9 mouse cellular contexts compared by ENCODE assay signal in the genomic region with DNA sequence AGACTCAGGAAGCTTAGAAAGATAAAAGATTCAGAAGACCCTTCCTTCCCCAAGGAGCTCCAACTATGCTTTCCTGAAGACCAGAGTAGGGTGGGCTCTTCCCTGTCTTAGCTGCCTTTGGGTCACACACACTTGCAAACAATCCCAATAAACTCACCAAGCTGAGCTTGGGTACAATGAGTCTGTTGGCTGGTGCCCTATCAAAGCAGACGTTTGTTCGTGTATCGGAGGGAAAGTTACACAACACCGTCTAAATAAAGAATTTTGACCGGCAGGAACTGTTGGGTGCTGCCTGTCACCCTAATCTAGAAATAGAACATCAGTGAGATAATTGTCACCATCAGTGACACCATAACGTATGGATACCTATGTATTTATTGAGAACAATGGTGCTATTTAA. TPM values are rescaled to one million over a fixed set of nuclear protein-coding genes. Genes with fewer than 3 reads are reported as not detected.
DNase-seq lines count a peak whose midpoint lies in the region; ATAC-seq lines count a peak whose summit lies in the region.
"Had no signal": no experiment of that assay in that cellular context is flagged by ENCODE, and none has a peak within 500 bp of the region (broad histone marks: within the 10 kb centered on the region; RNA-seq: fewer than 3 reads in every experiment).

No protein-coding gene starts in this region.

- H3K4me1 ChIP-seq in heart, embryonic 12.5 days (replicated peaks), result peaks cover 13% of the 10 kb centered on the region
- peaks cover 13% of the 10 kb centered on the region for H3K4me1 ChIP-seq in midbrain, embryonic 10.5 days
- H3K4me1 ChIP-seq in midbrain, embryonic 14.5 days (ENCODE audit: control insufficient read depth, insufficient read depth, low read length), result 0 out of 2 replicates have a peak, but pooled peaks cover 5% of the 10 kb centered on the region
- H3K4me1 ChIP-seq in embryonic facial prominence, embryonic 13.5 days, result 0 out of 2 replicates have a peak, but pooled peaks cover 4% of the 10 kb centered on the region
- H3K4me1 ChIP-seq in liver, embryonic 15.5 days (replicated peaks), result peaks cover 16% of the 10 kb centered on the region

- 0 out of 2 replicates have a peak, but pooled peaks cover 1% of the 10 kb centered on the region for H3K9me3 ChIP-seq in heart, embryonic 12.5 days (replicated peaks)
- H3K9me3 ChIP-seq in midbrain, embryonic 10.5 days (replicated peaks), result no peaks in the 10 kb centered on the region
- H3K9me3 ChIP-seq in midbrain, embryonic 14.5 days (ENCODE audit: control insufficient read depth, low read length), result no peaks in the 10 kb centered on the region
- H3K9me3 ChIP-seq in embryonic facial prominence, embryonic 13.5 days, result no peaks in the 10 kb centered on the region
- H3K9me3 ChIP-seq in liver, embryonic 15.5 days (replicated peaks), result no peaks in the 10 kb centered on the region
- H3K9me3 ChIP-seq: megakaryocyte, embryonic 14.5 days had no signal

- no peak overlapping the region for H3K27ac ChIP-seq in heart, embryonic 12.5 days (ENCODE audit: poor library complexity, severe bottlenecking)
- no peak overlapping the region for H3K27ac ChIP-seq in midbrain, embryonic 10.5 days (replicated peaks)
- no peak overlapping the region for H3K27ac ChIP-seq in midbrain, embryonic 14.5 days (replicated peaks; ENCODE audit: low read depth, low read length)
- no peak overlapping the region for H3K27ac ChIP-seq in embryonic facial prominence, embryonic 13.5 days
- H3K27ac ChIP-seq in liver, embryonic 15.5 days (replicated peaks), result no peak overlapping the region

- 44% methylated on average over 6 of the region's 6 CpGs for WGBS in heart, embryonic 12.5 days
- 60% methylated on average over 6 of the region's 6 CpGs for WGBS in midbrain, embryonic 10.5 days
- WGBS in midbrain, embryonic 14.5 days, result 68% methylated on average over 6 of the region's 6 CpGs
- 64% methylated on average over 6 of the region's 6 CpGs for whole genome bisulfite sequencing in embryonic facial prominence, embryonic 13.5 days
- 48% methylated on average over 6 of the region's 6 CpGs for whole genome bisulfite sequencing in liver, embryonic 15.5 days (ENCODE audit: insufficient replicate concordance)

- no peak overlapping the region for H3K9ac ChIP-seq in heart, embryonic 12.5 days
- H3K9ac ChIP-seq in midbrain, embryonic 14.5 days (replicated peaks; ENCODE audit: low read length), result no peak overlapping the region
- no peak overlapping the region for H3K9ac ChIP-seq in embryonic facial prominence, embryonic 13.5 days
- H3K9ac ChIP-seq in liver, embryonic 15.5 days, result no peak overlapping the region

- no peak for DNase-seq in heart, postnatal 10 days
- DNase-seq in midbrain, embryonic 10.5 days (ENCODE audit: low spot score), result no peak
- no peak for DNase-seq in midbrain, embryonic 14.5 days
- no peak for DNase-seq in thymus, postnatal 4 days
- no peak for DNase-seq in layer of hippocampus, adult 8-10 months (ENCODE audit: low spot score in 2 of 2)

- intact Hi-C loops in heart, postnatal 10 days (cut with DNase I), result loop anchor here (2.0 kb wide), 1 partner anchor 36 kb away; a partner anchor contains a TSS

- ATAC-seq in heart, embryonic 12.5 days (ENCODE audit: insufficient number of reproducible peaks, low FRiP score), result no peak
- no peak for ATAC-seq in midbrain, embryonic 14.5 days (ENCODE audit: low FRiP score, low TSS enrichment)
- no peak for ATAC-seq in embryonic facial prominence, embryonic 13.5 days (ENCODE audit: insufficient number of reproducible peaks, insufficient read depth, low FRiP score, low TSS enrichment, low read depth)
- no peak for ATAC-seq in liver, embryonic 15.5 days (ENCODE audit: insufficient read depth)

- H3K4me3 ChIP-seq in heart, embryonic 12.5 days, result peak overlapping the region; percentile 38
- H3K4me3 ChIP-seq in midbrain, embryonic 10.5 days, result peak overlapping the region; percentile 47
- no peak overlapping the region for H3K4me3 ChIP-seq in midbrain, embryonic 14.5 days (replicated peaks; ENCODE audit: low read depth, low read length)
- H3K4me3 ChIP-seq in embryonic facial prominence, embryonic 13.5 days, result peak overlapping the region; percentile 30; the same call in 1 of the 2 replicates
- H3K4me3 ChIP-seq in liver, embryonic 15.5 days (replicated peaks), result peak overlapping the region; percentile 55; the same call in 1 of the 2 replicates

- H3K27me3 ChIP-seq in heart, embryonic 12.5 days (replicated peaks), result no peaks in the 10 kb centered on the region
- H3K27me3 ChIP-seq in midbrain, embryonic 10.5 days (ENCODE audit: low read depth, poor library complexity, severe bottlenecking), result no peaks in the 10 kb centered on the region
- no peaks in the 10 kb centered on the region for H3K27me3 ChIP-seq in midbrain, embryonic 14.5 days (ENCODE audit: control insufficient read depth, insufficient read depth, low read length)
- no peaks in the 10 kb centered on the region for H3K27me3 ChIP-seq in embryonic facial prominence, embryonic 13.5 days
- no peaks in the 10 kb centered on the region for H3K27me3 ChIP-seq in liver, embryonic 15.5 days

- H3K36me3 ChIP-seq in heart, embryonic 12.5 days, result no peaks in the 10 kb centered on the region
- no peaks in the 10 kb centered on the region for H3K36me3 ChIP-seq in midbrain, embryonic 10.5 days
- no peaks in the 10 kb centered on the region for H3K36me3 ChIP-seq in midbrain, embryonic 14.5 days (ENCODE audit: control insufficient read depth, insufficient read depth, low read length)
- H3K36me3 ChIP-seq in embryonic facial prominence, embryonic 13.5 days, result no peaks in the 10 kb centered on the region
- H3K36me3 ChIP-seq in liver, embryonic 15.5 days (replicated peaks), result no peaks in the 10 kb centered on the region

- peak overlapping the region; percentile 59 for H3K4me2 ChIP-seq in heart, embryonic 12.5 days
- no peak overlapping the region for H3K4me2 ChIP-seq in midbrain, embryonic 14.5 days (ENCODE audit: low read length)
- 0 out of 2 replicates have a peak overlapping the region, but pooled peaks have one; percentile 52 for H3K4me2 ChIP-seq in embryonic facial prominence, embryonic 13.5 days
- H3K4me2 ChIP-seq in liver, embryonic 15.5 days, result peak overlapping the region; percentile 68

RNA-seq across cellular contexts. Expression of a gene that starts 12.6 kb away (rescaled TPM):
- 385 and 388 TPM in 2 replicates for polyA plus RNA-seq in heart, embryonic 12.5 days (2016; fragmentation: Nextera tagmentation; extraction: Ambion mirVana)
- 100 to 1,000 TPM; 292 to 311 TPM for total RNA-seq in heart, postnatal 10 days (2021)
- 603 and 629 TPM in 2 replicates for polyA plus RNA-seq in midbrain, embryonic 10.5 days (2016; fragmentation: Nextera tagmentation; extraction: Ambion mirVana)
- polyA plus RNA-seq in midbrain, embryonic 14.5 days (2014; fragmentation: Nextera tagmentation; extraction: Ambion mirVana), result 616 and 659 TPM in 2 replicates
- 516 and 565 TPM in 2 replicates for polyA plus RNA-seq in embryonic facial prominence, embryonic 13.5 days (2015; fragmentation: Nextera tagmentation; extraction: Ambion mirVana)
- polyA plus RNA-seq in liver, embryonic 15.5 days (2015; fragmentation: Nextera tagmentation; extraction: Ambion mirVana), result 104 and 108 TPM in 2 replicates
- 100 to 1,000 TPM; 417 to 460 (median 434) TPM for total RNA-seq in layer of hippocampus, adult 8-10 months (2022)

RNA-seq across cellular contexts. Expression of a gene that starts 35.7 kb away (rescaled TPM):
- polyA plus RNA-seq in heart, embryonic 12.5 days (2016; fragmentation: Nextera tagmentation; extraction: Ambion mirVana), result 7.9 and 8.0 TPM in 2 replicates
- total RNA-seq in heart, postnatal 10 days (2021), result 10 to 100 TPM; 21.8 to 24.0 TPM
- polyA plus RNA-seq in midbrain, embryonic 10.5 days (2016; fragmentation: Nextera tagmentation; extraction: Ambion mirVana), result 16.7 and 21.0 TPM in 2 replicates
- 8.1 and 10.7 TPM in 2 replicates for polyA plus RNA-seq in midbrain, embryonic 14.5 days (2014; fragmentation: Nextera tagmentation; extraction: Ambion mirVana)
- 20.0 and 21.5 TPM in 2 replicates for polyA plus RNA-seq in embryonic facial prominence, embryonic 13.5 days (2015; fragmentation: Nextera tagmentation; extraction: Ambion mirVana)
- polyA plus RNA-seq in liver, embryonic 15.5 days (2015; fragmentation: Nextera tagmentation; extraction: Ambion mirVana), result 0.71 TPM in 2 replicates
- under 1 TPM; 0.31 to 0.81 (median 0.42) TPM for total RNA-seq in layer of hippocampus, adult 8-10 months (2022)
